Mouse (Mus musculus): Measurements from ENCODE around the gene N4bp2l2. TPM values are rescaled to one million over a fixed set of nuclear protein-coding genes. Genes with fewer than 3 reads are reported as not detected.

Gene N4bp2l2
- total RNA-seq, 2 experiments from 2014 or later: 116 to 123 TPM

DNA sequence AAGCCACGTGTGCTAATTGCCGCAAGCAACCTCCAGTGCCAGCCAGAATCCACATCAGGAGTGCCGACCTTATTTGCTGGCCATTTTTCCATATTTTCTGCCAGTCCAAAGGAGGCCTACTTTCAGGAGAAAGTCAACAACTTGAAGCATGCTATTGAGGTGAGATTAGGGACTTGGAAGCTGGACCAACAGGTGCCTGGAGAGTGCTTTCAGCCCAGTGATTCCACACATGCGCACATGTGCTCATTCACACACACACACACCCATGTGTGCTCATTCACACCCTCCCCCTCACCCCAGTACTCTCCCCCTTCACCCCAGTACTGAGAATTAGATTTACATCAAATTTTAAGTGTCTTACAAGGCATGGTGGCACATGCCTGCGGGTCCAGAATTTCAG, 99.0 kb downstream of the N4bp2l2 start:
- DNase-seq (ENCODE audit: low spot score in 2 of 2): no peak

DNA sequence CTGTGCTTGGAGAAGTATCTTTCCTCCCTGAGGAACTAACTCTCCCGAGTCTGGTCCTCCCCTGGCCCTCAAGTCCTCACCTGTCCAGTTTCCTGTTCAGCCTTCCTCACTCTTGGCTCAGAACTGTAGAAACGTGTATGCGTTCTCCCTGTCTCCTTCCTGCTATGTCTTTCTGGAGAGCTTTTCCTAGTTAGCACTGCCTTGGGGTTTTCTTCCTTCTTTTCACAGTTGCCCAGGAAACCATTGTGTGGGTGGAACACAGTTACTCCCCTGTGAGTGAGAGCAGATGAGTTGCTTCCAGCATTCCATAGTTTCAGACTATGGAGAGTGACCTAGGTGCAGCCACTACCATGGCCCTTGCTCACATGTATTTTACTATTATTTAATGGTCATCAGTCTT, 99.8 kb downstream of the N4bp2l2 start:
- DNase-seq (ENCODE audit: low spot score in 2 of 2): no peak

DNA sequence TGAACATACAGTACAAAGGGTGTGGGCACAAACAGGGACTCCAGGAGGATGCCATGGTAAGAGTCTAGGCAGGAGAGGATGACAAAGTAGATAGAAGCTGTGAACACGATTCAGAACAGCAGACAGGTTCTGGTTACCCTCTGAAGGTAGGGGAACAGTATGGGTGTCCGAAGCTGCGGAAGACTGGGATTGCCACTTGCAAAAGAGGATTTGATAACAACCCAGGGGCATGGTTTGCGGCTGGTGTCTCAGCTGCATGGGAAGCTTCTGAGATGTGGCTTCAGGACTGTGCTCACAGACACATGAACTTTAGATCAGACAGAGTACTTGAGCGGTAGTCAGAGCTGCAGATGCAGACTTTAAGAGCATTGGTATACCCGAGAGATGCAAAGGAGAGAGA, 101.6 kb downstream of the N4bp2l2 start:
- no peak for DNase-seq (ENCODE audit: low spot score in 2 of 2)

DNA sequence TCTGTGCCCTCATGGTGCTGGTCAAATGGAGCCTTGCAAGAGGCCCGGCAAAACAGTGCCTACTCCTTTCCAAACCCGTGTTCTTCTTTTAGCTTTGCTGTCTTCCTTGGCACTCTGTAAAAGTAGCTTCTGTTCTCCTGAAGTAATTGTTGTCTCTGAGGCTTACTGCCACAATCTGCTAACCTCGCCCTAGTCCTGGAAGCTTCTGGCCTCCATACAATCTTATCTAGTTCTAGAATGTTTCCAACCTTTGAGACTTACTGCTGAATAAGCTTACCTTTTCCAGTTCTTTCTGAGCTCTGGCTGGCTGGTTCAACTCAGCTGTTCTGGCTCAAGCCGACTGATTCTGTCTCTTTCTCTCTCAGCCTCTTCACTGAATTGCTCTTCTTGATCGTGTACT, 104.2 kb downstream of the N4bp2l2 start:
- DNase-seq (ENCODE audit: low spot score in 2 of 2): no peak

DNA sequence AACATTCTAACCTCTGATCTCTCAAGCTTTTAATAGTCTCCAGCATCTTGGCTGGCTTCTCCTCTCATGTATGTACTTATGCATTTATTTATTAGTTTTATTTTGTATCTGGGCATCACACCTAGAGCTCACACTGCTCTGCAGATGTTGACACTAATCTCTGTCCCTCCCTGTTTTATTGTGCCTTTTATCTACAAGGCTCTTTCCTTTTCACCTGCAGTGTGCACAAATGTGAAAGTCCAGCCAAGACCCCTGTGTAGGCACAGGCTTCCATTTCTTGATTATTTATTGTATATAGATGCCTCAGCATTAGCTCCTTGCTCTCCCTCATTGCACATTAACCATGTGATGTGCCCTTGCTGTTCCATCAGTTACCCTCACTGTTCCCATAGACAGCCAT, 104.6 kb downstream of the N4bp2l2 start:
- no peak for DNase-seq (ENCODE audit: low spot score in 2 of 2)

DNA sequence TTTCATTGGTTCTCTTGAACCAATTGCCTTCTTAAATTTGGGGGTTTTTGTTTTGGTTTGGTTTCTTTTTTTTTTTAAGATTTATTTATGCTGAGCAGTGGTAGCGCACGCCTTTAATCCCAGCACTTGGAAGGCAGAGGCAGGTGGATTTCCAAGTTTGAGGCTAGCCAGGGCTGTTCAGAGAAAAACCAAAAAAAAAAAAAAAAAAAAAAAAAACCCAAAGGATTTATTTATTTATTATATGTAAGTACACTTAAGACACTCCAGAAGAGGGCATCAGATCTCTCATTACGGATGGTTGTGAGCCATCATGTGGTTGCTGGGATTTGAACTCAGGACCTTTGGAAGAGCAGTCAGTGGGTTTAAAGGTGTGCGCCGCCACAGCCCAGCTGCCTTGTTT, 105.1 kb downstream of the N4bp2l2 start:
- DNase-seq (ENCODE audit: low spot score in 2 of 2): no peak

DNA sequence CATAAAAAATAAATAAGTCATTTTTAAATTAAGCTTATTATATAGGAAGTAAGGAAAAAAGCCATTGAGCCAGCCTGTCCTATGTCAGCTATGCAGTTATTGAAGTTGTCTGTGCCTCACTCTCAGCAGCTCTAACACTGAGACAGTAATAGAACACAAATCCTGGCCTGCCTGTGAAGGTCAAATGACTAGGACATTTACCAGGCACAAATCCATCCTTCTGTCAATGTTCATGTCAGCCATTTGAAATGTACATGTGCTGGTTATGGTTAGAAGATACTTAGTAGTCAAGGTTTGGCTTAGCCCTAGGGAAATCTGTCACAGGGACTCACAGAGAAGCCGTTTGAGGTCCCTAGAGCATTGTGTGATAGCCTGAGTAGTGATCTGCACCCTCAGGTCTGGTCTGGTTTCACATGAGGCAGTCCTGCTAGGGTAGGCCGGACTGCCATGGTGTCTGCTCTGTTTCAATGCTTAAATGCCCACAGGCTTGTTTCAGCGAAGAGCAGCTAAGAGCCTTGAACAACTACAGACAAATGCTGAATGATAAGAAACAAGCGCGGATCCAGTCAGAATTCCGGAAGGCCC, 106.4 kb downstream of the N4bp2l2 start:
- no peak for DNase-seq (ENCODE audit: low spot score in 2 of 2)

Other genes with a start within 250 kb of the N4bp2l2 start
- gene Zar1l, start 148.0 kb downstream of the N4bp2l2 start, total RNA-seq (2021): not detected
- gene Brca2, start 143.6 kb downstream of the N4bp2l2 start, total RNA-seq (2021): 10 to 100 TPM; 25.3 to 27.3 TPM
- 10 to 100 TPM; 45.1 to 50.1 TPM for gene N4bp2l1, start 69.0 kb downstream of the N4bp2l2 start, total RNA-seq (2021)
- 10 to 100 TPM; 37.8 to 41.5 TPM for gene Pds5b, start 7.6 kb upstream of the N4bp2l2 start, total RNA-seq (2021)

Measured in adrenal gland, postnatal 4 days (tissue).